Mouse (Mus musculus): ENCODE measurements at regions not wholly inside any gene's neighbourhood (a gene's known extent, or its start where the extent isn't known, plus 50 kb on each side); places are given as distances from the start of the nearest gene placed in this dataset.
"Not testable (repeated sequence)": the region's sequence is repeated elsewhere in the genome, so short reads cannot be mapped to it uniquely, and the experiment has no call there.

DNA sequence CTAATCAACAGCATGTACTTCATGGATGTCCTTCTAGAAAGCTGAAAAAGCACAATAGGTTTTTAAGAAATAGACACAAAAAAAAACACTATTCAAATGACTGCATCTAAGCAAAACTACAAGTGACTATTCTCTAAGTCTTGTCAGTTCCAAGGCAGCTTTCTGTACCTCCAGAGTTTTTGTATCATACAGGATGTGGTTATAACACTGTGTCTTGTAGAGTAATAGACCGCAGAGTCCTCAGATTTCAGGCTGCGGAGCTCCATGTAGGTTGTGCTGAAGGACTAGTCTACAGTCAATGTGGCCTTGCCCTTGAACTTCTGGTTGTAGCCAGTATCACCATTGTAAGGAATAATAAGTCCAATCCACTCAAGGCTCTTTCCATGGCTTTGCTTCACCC is 1137.7 kb upstream of the Zfp386 start:
- DNase-seq (ENCODE audit: inconsistent age in 2 of 2, low spot score in 1 of 2): not testable (repeated sequence)

DNA sequence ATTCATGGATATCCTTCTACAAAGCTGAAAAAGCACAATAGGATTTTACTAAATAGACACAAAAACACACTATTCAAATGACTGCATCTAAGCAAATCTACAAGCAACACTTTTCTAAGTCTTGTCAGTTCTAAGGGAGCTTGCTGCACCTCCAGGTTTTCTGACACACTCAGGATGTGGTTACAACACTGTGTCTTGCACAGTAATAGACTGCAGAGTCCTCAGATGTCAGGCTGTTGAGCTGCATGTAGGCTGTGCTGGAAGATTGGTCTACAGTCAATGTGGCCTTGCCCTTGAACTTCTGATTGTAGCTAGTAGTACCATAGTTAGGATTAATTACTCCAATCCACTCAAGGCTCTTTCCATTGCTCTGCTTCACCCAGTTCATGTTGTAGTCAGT is 1133.1 kb upstream of the Zfp386 start:
- DNase-seq (ENCODE audit: inconsistent age in 2 of 2, low spot score in 1 of 2): not testable (repeated sequence)

DNA sequence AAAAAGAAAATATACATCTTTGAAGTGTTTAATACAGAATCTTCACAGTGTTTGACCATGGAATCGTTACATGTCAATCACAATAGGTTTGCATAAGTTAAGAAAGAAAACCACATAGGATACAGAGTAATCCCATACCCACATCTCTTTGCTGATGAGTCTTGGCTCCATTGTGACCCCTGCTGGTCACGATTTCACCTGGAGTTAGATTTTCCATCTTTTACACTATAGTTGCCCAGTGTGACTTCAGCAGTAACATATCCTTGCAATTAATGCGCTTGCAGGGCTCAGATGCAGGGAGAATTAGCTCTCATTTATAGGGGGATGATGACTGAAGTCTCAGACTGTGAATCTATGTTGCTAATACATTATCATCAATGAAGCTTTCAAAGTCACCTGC is 1119.8 kb upstream of the Zfp386 start:
- DNase-seq (ENCODE audit: inconsistent age in 2 of 2, low spot score in 1 of 2): no peak

DNA sequence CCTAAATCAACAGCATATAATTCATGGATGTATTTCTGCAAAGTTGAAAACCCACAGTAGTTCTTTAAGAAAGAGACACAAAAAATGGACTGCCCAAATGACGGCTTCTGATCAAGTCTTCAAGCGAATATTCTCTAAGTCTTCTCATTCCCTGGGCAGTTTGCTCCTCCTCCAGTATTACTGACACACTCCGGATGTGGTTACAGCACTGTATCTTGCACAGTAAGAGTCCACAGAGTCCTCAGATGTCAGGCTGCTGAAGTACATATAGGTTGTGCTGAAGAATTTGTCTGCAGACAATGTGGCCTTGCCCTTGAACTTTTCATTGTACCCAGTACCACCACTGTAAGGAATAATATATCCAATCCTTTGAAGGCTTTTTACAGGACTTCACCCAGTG is 1115.4 kb upstream of the Zfp386 start:
- no peak for DNase-seq (ENCODE audit: inconsistent age in 2 of 2, low spot score in 1 of 2)

DNA sequence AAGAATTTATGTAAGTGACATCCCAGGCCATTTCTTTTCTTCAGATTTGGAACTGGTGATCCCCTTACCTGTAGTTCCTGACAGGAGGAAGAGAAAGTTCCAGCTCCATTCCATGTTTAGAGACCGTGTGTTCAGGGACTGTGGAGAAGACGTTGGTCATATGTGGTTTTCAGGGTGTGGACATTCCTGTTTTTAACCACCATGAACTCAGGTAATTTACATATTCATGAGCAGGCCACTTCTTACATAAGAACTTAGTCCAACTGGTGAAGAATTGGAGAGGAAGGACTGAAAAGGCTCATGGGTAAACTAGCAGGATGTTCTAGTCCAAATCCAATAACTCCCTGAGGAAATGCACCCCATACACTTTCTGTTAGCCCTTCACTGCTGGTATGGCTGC is 1114.9 kb upstream of the Zfp386 start:
- DNase-seq (ENCODE audit: inconsistent age in 2 of 2, low spot score in 1 of 2): no peak

DNA sequence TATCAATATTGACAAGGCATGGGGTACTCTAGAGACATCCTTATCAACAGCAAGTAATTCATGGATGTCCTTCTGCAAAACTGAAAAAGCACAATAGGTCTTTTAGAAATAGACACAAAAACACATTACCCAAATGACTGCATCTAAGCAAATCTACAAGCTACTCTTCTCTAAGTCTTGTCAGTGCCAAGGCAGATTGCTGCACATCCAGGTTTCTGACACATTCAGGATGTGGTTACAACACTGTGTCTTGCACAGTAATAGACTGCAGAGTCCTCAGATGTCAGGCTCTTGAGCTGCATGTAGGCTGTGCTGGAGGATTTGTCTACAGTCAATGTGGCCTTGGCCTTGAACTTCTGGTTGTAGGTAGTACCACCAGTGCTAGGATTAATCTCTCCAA is 1110.7 kb upstream of the Zfp386 start:
- peak; percentile 6 to 33 for DNase-seq (ENCODE audit: inconsistent age in 2 of 2, low spot score in 1 of 2)

DNA sequence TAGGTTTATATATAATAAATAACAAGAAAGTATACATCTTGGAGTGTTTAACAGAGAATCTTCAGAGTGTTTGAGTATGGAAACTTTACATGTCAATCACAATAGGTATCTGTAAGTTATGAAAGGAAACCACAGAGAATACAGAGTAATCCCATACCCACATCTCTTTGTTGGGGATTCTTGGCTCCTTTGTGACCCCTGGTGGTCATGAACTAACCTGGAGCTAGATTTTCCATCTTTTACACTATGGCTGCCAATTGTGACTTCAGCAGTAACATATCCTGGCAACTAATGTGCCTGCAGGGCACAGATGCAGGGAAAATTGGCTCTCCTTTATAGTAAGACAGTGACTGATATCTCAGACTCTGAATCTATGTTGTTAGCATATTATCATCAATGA is 1107.9 kb upstream of the Zfp386 start:
- no peak for DNase-seq (ENCODE audit: inconsistent age in 2 of 2, low spot score in 1 of 2)

DNA sequence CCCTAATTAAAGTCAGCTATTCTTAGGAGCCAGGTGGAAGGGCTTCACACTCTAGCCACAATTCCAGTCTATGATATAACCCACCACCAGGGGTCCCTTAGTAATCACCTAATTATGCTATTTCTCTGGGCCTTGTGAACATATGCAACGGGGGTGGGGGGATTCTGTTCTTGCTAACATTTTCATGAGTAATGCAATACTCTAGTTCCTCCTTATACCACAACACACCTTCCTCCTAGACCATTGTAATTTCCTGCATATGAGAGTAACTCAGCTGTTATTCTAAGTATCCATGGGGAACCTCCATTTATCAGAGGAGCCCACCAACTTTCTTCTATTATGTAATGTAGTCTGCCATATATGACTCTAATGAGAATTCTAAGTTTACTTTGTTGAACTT is 1085.4 kb upstream of the Zfp386 start:
- DNase-seq (ENCODE audit: inconsistent age in 2 of 2, low spot score in 1 of 2): no peak

DNA sequence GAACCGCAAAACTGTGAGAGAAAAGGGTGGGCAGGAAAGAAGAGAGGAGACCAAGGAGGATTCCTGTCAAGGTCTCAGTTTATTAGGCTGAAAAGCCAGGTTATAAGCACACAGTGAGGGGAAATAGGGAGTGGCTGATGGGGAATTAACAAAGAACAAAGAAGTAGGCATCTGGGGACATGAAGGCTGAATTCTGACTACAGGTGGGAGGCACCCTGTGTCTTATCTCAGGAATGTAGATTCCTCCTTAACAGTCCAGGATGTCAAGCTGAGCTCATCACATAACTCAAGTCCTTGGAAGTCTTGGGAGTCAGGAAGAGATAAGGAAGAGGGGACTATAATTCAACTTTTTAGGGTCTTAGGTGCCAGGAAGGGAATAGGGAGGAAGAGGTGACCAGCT is 1083.3 kb upstream of the Zfp386 start:
- not testable (repeated sequence) for DNase-seq (ENCODE audit: inconsistent age in 2 of 2, low spot score in 1 of 2)

DNA sequence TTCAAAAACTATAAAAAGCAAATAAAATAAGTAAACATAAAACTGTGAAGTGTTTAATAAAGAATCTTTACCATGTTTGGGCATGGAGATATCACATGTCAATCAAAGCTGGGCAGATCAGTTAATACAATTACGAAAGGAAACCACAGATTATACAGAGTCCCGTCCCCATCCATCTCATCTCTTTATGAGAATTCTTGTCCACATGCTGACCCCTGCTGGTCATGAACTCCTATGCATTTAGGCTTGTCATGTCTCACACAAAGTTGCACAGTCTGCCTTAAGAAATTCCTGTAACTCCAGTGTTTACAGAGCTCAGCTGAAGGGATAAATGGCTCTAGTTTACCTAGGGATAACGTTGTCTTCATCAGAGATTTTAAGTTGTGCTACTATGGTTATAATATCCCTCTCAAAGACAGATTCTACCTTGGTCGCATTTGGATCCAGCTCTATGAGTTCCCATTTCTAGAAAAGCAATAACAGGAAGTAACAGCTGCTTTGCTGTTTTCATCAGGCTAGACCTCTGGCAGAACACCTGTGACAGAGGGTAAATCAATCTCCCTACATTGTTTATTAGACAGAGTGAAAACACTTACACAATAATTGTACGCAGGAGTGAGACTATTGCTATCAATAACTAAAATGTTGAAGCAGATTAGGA is 1065.9 kb upstream of the Zfp386 start:
- peak in 1 of 2 experiments; percentile 70 for DNase-seq (ENCODE audit: inconsistent age in 2 of 2, low spot score in 1 of 2)

DNA sequence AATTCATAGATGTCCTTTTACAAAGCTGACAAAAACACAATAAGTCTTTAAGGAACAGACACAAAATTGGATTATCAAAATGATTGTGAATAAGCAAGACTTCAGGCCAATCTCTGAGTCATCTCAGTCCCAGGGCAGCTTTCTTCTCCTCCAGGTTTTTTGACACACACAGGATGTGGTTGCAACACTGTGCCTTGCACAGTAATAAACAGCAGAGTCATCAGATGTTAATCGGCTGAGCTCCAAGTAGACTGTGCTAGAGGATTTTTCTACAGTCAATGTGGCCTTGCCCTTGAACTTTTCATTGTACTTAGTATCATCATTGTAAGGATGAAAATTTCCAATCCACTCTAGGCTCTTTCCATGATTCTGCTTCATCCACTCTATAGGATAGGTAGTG is 1056.6 kb upstream of the Zfp386 start:
- DNase-seq (ENCODE audit: inconsistent age in 2 of 2, low spot score in 1 of 2): peak; percentile 63 to 85

DNA sequence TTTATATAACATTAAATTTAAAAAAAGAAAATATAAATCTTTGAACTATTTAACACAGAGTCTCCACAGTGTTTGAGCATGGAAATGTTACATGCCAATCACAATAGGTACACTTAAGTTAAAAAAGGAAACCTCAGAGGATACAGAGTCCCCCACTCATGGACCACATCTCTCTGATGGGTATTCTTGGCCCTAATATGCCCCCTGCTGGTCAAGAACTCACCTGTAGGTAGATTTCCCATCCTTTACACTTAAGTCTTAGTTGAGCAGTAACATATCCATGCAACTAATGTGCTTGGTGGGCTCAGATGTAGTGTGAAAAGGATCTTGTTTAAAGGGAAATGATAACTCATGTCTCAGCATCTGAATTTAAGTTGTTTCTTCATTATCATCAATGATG is 1050.7 kb upstream of the Zfp386 start:
- DNase-seq (ENCODE audit: inconsistent age in 2 of 2, low spot score in 1 of 2): peak in 1 of 2 experiments; percentile 63

DNA sequence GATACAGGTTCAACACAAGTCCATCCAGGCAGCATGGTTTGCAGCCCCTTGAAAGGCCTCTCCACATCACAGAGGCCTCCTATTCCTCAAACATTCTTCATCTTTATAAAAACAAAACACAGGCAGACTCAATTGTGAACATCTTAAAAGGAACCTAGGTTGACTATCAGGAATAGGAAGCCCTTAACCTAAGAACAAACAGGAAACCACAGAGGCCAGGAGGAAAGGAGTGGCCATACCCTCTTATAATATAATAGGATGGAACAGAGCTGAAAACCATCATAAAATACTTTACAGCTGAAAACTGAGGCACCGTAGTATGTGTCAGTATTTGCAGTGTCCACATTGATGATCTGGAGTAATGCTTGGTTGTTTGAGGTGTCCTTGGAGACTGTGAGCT is 1044.4 kb upstream of the Zfp386 start:
- no peak for DNase-seq (ENCODE audit: inconsistent age in 2 of 2, low spot score in 1 of 2)

DNA sequence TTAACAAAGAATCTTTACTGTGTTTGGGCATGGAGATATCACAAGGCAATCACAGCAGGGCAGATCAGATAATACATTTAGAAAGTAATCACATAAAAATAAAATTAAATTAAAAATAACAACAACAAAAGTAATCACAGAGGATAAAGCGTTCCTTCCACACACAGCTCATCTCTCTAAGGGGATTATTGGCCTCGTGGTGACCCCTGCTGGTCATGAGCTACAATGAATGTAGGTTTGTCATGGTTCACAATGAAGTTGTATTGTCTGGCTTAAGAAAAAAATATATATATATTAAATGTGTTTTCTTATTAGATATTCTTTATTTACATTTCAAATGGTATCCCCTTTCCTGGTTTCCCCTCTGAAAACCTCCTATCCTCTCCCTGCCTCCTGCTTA is 1039.1 kb upstream of the Zfp386 start:
- no peak for DNase-seq (ENCODE audit: inconsistent age in 2 of 2, low spot score in 1 of 2)

DNA sequence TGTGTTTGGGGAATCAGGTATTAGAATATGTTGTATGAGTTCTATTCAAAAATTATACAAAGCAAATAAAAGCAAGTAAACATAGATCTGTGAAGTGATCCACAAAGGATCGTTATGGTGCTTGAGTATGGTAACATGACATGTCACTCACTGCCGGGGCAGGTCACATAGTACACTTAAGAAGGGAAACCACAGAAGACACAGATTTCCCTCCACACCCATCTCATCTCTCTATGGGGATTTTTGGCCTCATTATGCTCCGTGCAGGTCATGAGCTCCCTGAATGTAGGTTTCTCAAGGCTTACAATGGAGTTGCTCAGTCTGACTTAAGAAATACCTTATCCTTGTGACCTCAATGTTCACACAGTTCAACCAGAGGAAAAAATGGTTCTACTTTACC is 1034.8 kb upstream of the Zfp386 start:
- no peak for DNase-seq (ENCODE audit: inconsistent age in 2 of 2, low spot score in 1 of 2)

DNA sequence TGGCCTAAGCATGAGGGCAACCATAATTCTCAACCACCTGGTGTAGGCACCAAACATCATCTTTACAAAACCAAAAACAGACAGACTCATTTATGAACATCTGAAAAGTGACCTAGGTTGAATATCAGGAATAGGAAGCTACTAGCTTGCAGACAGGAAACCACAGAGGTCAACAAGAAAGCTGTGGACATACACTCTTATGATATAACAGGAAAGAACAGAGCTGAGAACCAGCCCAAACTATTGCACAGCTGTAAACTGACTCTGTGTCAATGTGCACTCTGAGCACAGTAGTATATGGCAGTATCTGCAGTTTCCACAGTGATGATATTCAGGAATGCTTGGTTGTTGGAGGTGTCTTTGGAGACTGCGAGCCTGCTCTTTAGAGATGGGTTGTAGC is 1023.8 kb upstream of the Zfp386 start:
- DNase-seq (ENCODE audit: inconsistent age in 2 of 2, low spot score in 1 of 2): no peak

DNA sequence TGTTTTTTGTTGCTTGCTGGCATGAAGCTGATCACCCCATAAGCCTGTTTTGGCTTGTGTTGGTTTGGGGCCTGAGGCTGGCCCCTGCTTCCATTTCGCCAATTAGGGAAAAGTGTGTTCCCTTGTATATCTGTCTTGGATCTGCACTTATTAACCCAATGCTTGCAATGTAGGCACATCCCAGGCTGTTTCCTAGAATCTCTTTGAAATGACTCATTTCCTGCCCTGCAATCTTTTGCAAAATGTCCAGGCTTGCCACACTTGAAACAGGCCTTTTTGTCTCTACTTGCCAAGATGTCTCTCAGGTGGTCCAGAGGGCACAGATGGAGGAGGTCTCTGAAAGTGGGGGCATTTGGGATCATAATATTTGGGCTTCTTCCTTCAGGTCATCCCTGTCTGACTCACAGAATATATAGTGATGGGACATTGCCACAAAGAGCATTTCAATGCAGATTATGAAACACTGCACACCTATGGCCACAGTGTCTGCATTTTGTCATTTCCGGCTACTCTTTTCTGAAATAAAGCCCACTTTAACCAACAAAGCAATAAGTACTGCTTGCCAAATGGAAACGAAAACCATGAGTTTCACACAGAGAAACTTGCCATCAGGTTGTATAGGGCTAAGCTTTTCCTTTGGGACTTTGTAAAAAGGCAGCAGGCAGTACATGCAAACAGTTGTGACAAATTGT is 1012.9 kb upstream of the Zfp386 start:
- no peak for DNase-seq (ENCODE audit: inconsistent age in 2 of 2, low spot score in 1 of 2)

DNA sequence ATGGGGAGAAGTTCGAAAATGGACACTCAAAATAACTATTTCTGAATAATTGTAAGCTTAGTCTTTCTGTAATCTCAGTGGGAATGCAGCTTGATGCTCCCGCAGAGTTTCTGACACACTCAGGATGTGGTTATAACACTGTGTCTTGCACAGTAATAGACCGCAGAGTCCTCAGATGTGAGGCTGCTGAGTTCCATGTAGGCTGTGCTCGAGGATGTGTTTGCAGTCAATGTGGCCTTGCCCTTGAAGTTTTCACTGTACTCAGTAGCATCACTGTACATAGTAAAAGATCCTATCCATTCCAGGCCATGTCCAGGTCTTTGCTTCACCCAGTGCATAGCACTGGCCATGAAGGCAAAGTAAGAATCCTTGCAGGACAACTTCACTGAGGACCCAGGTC is 992.4 kb upstream of the Zfp386 start:
- peak in 1 of 2 experiments; percentile 16 for DNase-seq (ENCODE audit: inconsistent age in 2 of 2, low spot score in 1 of 2)

DNA sequence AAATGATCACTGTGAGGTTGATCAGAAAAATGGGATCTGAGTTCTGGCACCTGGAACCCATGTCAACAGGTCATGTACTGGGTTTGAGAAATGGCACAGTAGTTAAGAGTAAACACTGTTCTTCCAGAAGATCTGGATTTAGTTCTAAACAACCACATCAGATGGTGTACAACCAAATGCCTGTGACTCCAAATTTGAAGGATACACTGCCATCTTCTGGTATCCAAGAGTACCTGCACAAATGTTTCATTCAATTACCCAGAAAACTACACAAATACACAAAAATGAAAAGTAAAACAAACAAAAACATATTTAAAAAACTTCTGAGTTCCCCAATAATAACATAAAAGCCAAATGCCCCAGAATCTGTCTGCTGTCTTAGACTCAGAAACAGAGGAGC is 987.6 kb upstream of the Zfp386 start:
- not testable (repeated sequence) for DNase-seq (ENCODE audit: inconsistent age in 2 of 2, low spot score in 1 of 2)

DNA sequence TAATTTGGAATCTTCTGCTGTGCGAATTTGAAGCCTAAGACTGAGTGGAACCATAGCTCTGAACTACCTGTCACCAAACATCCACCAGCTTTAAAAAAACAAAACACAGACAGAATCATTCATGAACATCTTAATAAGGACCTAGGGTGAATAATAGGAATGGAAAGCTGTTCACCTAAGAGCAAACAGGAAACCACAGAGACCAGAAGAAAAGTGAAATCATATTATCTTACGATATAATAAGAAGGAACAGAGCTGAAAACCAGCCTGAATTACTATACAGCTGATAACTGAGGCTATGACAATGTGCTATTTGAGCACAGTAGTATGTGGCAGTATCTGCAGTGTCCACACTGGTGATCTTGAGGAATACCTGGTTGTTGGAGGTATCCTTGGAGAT is 980.3 kb upstream of the Zfp386 start:
- DNase-seq (ENCODE audit: inconsistent age in 2 of 2, low spot score in 1 of 2): no peak

DNA sequence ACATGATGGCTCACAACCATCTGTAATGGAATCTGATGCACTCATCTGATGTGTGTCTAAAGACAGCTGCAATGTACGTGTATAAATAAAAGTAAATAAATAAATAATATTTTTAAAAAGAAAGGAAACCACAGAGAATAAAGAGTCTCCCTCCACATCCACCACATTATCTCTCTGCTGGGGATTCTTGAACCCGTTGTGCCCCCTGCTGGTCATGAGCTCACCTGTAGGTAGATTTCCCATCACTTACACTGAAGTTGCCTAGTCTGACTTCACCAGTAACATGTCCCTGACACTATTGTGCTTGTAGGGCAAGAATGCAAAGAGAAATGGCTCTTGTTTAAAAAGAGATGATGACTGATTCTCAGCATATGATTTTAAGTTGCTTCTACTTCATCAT is 956.1 kb upstream of the Zfp386 start:
- DNase-seq (ENCODE audit: inconsistent age in 2 of 2, low spot score in 1 of 2): not testable (repeated sequence)

DNA sequence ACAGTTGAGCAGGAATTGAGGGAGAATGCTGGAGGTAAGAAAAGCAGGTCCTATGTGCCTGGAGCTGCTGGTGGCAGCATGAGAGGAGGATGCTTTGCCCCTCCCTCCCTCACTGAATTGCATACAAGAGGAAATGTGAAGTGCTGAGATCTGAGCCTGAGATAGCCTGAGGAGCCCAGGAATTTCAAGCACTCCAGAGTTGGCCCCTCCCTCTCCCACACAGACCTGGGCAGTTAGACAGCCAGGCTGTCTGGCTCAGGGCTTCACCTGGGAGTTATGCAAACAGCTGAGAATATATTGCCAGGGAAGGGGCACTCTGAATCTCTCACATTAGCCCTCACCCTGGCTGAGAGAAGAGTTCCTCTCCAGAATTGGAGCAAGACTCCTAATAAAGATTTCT is 937.8 kb upstream of the Zfp386 start:
- no peak for DNase-seq (ENCODE audit: inconsistent age in 2 of 2, low spot score in 1 of 2)
